Mouse (Mus musculus) embryonic facial prominence, embryonic 12.5 days (tissue): ENCODE results near the gene Ptcra. TPM values are rescaled to one million over a fixed set of nuclear protein-coding genes. Genes with fewer than 3 reads are reported as not detected.

Source experiments
- ATAC-seq: fragments of 200-750 bp; cut with Nextera tagmentation; 2 replicates; pipeline ENCODE4 v1.8.0; 2017; ENCODE audit not compliant: insufficient number of reproducible peaks, insufficient read depth, low FRiP score, low TSS enrichment
- H3K27ac ChIP-seq: fragments of 300-500 bp; sonication (generic); 2 replicates; pipeline ENCODE4 v1.5.1; 2016; ENCODE audit warnings: mild to moderate bottlenecking
- H3K27me3 ChIP-seq: fragments of 300-500 bp; sonication (generic); 2 replicates; pipeline ENCODE4 v1.6.1; 2016; ENCODE audit warnings: mild to moderate bottlenecking, moderate library complexity
- H3K36me3 ChIP-seq: fragments of 300-500 bp; sonication (generic); 2 replicates; pipeline ENCODE4 v1.6.1; 2016; ENCODE audit warnings: mild to moderate bottlenecking
- H3K4me1 ChIP-seq: fragments of 300-500 bp; sonication (generic); 2 replicates; pipeline ENCODE4 v1.6.1; 2016
- H3K4me2 ChIP-seq: fragments of 300-500 bp; sonication (generic); replicated peaks from 2 replicates; pipeline ENCODE4 v1.6.1; 2016; ENCODE audit warnings: mild to moderate bottlenecking, moderate library complexity
- H3K4me3 ChIP-seq: fragments of 300-500 bp; sonication (generic); 2 replicates; pipeline ENCODE4 v1.5.1; 2016; ENCODE audit warnings: mild to moderate bottlenecking
- H3K9ac ChIP-seq: fragments of 300-500 bp; sonication (generic); 2 replicates; pipeline ENCODE4 v1.6.1; 2016; ENCODE audit warnings: mild to moderate bottlenecking, moderate library complexity
- H3K9me3 ChIP-seq: fragments of 300-500 bp; sonication (generic); 2 replicates; pipeline ENCODE4 v1.6.1; 2016; ENCODE audit warnings: mild to moderate bottlenecking, moderate library complexity
- WGBS: fragments of 180-500 bp; shearing (Covaris S2); methylation state at CpG from one replicate; pipeline ENCODE4 v1.1.7; 2016; 5-methylcytosine and 5-hydroxymethylcytosine counted together
- polyA plus RNA-seq: library from polyadenylated mRNA; unstranded; fragments of >200 nt; fragmentation: Nextera tagmentation; extraction: Ambion mirVana; gene quantifications from 2 replicates; pipeline ENCODE4 v1.2.1, GENCODE M21; 2016

The Ptcra gene
- polyA plus RNA-seq, 1 experiment from 2014 or later = 0.41 TPM

DNA sequence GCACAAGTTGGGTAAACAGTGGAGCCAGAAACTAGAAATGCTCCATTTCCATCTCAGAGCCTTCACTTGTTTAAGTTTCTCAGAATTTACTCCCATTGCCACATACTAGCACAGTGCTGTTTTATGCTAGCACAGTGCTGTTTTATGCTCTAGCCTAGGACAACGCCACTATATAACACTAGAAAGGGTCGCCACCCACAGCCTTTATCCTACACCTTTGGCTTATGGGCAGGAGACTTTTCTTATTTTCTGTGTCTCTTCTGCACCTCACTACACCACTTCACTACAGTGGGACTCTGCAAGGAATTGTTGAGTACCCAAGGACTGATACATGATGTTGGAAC, 19.7 kb upstream of the Ptcra start:
- Histone ChIP-seq H3K27me3 (no peaks in the 10 kb centered on the region), H3K4me1 (peaks cover 6% of the 10 kb centered on the region), H3K4me3 (peak overlapping the region; percentile 68), H3K4me2 (peak overlapping the region; percentile 66), H3K27ac (peak overlapping the region; percentile 86; the same call in 1 of the 2 replicates), H3K9ac (no peak overlapping the region), H3K36me3 (peaks cover 24% of the 10 kb centered on the region), H3K9me3 (no peaks in the 10 kb centered on the region)
- ATAC-seq = no peak
- WGBS = 72% methylated on average over 2 of the region's 2 CpGs

DNA sequence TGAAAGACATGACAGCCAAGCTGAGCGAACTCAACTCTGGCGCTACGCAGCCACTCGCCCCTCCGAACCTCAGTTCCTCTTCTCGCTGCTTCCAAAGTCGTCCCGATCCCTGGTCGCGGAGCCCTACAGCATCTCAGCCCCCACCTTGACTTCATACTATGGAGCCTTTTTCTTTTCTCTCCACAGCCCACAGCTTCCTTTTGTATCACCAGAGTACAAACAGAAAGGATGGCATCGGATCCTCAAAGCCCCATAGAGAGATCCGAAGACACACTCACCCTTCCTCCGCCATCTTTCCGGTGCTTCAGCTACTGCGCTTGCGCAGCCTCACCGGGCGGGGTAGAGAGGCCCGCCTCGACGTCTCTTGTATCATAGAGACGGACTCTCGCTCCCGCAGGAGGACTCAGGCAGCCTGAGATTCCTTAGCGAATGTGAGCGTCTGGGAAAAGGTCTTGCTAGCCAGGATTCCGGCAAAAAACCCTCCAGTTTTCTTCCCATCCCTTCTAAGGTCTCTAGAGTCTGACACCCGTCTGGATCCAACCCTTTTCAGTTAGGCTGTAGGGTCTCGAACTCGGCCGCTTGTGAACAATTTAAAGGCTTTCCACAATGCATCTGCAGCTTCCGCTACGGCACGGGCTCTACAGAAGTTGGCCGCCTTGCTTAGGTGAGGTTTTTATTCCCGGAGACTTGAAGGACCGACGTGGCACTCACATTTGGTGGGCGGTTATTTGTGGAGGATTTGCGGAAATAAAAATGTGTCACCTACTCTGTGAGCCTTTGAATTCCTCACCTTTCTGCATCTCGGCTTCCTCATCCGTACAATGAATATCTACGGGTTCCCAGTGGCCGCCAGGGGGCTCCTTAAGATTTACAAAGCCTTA, 19.1 kb upstream of the Ptcra start, which contains the start of gene Rpl7l1:
Gene Rpl7l1, minus strand, starts transcription at position 332 of the 881 bp plus-strand sequence.
- Histone ChIP-seq H3K4me1 (peaks cover 6% of the 10 kb centered on the region), H3K27ac (peak within 1 kb of the TSS; percentile 86), H3K4me3 (peak within 1 kb of the TSS; percentile 68), H3K27me3 (no peaks in the 10 kb centered on the region), H3K9me3 (no peaks in the 10 kb centered on the region), H3K9ac (peak within 1 kb of the TSS; percentile 78), H3K36me3 (peaks cover 31% of the 10 kb centered on the region), H3K4me2 (peak within 1 kb of the TSS; percentile 66)
- under 1% methylated on average over 44 of the region's 44 CpGs for WGBS
- ATAC-seq = peak; percentile 89

DNA sequence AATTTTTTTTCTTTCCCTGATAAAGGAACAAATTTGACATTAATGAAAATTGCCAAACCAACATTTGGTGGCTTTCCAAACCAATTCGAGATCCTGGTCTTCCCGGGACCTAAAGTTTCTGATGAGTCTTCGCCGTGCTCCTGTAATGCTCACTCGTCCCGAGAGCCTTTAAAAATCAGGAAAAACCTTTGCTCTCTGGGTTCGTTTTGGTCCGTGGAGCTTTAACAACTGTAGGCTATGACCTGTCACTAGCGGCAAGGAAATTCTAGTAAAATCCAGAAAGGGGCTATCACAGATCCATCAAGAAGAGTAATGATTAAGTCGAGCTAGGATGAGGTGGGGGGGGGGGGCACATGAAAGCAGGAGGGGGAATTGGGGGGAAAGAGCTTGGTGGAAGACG, 18.4 kb upstream of the Ptcra start:
- 5% methylated on average over 11 of the region's 11 CpGs for WGBS
- peak overlapping the region; percentile 86 for H3K27ac ChIP-seq
- H3K9me3 ChIP-seq = no peaks in the 10 kb centered on the region
- H3K36me3 ChIP-seq = peaks cover 37% of the 10 kb centered on the region
- H3K4me1 ChIP-seq = peaks cover 6% of the 10 kb centered on the region
- peak overlapping the region; percentile 78 for H3K9ac ChIP-seq
- ATAC-seq = no peak
- no peaks in the 10 kb centered on the region for H3K27me3 ChIP-seq
- H3K4me2 ChIP-seq = peak overlapping the region; percentile 66
- peak overlapping the region; percentile 68 for H3K4me3 ChIP-seq

DNA sequence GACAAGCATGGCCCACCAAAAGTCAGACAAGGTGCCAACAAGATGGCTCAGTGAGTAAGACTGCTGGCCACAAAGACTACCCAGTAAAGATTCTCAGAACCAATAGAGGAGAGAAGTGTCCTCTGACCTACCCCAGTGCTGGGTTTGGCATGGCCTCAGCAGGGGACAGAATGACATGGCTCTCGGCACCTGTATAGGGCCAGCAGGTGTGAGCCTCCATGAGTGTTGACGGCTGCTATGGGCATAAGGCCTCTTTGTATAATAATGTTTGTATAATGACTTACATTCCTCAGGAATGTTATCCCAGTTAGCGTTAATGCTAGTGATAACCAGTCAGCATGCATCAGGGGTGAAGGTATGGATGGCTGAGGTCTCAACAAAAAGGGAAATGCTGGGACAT, 12.6 kb upstream of the Ptcra start:
- peaks cover 66% of the 10 kb centered on the region for H3K36me3 ChIP-seq
- H3K27ac ChIP-seq = no peak overlapping the region
- peaks cover 15% of the 10 kb centered on the region for H3K4me1 ChIP-seq
- H3K4me3 ChIP-seq = no peak overlapping the region
- H3K4me2 ChIP-seq = no peak overlapping the region
- H3K9ac ChIP-seq = no peak overlapping the region
- WGBS = 81% methylated on average over 3 of the region's 3 CpGs
- H3K9me3 ChIP-seq = no peaks in the 10 kb centered on the region
- H3K27me3 ChIP-seq = no peaks in the 10 kb centered on the region
- ATAC-seq = no peak

DNA sequence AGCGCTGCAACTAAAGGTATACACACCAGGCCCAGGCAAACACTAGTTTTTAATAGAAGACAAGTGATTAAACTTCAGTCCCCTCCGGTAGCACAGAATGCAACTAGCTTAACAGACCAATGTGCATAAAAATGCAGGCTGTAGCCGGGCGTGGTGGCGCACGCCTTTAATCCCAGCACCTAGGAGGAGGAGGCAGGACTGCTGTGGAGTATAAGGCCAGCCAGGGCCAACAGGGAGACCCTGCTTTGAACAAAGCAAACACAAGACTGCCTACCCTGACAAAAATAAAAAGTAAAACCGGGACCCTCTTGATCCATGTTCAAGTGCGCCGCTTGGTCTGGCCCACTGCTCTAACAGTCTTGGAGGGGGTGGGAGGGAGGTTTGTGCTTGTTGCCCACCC, 11.6 kb upstream of the Ptcra start:
- Histone ChIP-seq H3K9ac (no peak overlapping the region), H3K4me3 (no peak overlapping the region), H3K4me2 (no peak overlapping the region), H3K4me1 (peaks cover 14% of the 10 kb centered on the region; the same call in 1 of the 2 replicates), H3K27me3 (no peaks in the 10 kb centered on the region), H3K9me3 (no peaks in the 10 kb centered on the region), H3K36me3 (peaks cover 59% of the 10 kb centered on the region), H3K27ac (no peak overlapping the region)
- ATAC-seq = no peak
- WGBS = 94% methylated on average over 9 of the region's 9 CpGs

DNA sequence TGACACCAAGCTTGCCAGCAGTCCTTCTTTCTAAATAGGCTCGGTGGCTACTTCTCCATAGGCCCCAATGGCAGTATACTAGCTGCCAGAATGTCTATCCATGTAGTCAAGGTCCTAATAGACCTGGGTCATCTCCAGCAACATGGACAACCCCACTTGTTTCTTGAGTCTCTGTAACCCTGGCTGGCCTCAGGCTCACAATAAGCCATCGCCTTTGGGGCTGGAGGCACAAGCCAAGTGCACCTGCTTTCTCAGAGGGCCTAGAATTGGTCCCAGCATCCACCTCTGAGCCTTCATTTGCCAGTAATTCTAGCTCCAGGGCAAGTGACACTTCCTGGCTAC, 10.6 kb upstream of the Ptcra start:
- peaks cover 14% of the 10 kb centered on the region; the same call in 1 of the 2 replicates for H3K4me1 ChIP-seq
- no peak overlapping the region for H3K27ac ChIP-seq
- peak overlapping the region; percentile 74 for H3K4me2 ChIP-seq
- no peaks in the 10 kb centered on the region for H3K9me3 ChIP-seq
- H3K9ac ChIP-seq = 0 out of 2 replicates have a peak overlapping the region, but pooled peaks have one; percentile 30
- WGBS = 44% methylated on average over 2 of the region's 2 CpGs
- peak overlapping the region; percentile 68; the same call in 1 of the 2 replicates for H3K4me3 ChIP-seq
- no peak for ATAC-seq
- H3K36me3 ChIP-seq = peaks cover 51% of the 10 kb centered on the region
- H3K27me3 ChIP-seq = no peaks in the 10 kb centered on the region

DNA sequence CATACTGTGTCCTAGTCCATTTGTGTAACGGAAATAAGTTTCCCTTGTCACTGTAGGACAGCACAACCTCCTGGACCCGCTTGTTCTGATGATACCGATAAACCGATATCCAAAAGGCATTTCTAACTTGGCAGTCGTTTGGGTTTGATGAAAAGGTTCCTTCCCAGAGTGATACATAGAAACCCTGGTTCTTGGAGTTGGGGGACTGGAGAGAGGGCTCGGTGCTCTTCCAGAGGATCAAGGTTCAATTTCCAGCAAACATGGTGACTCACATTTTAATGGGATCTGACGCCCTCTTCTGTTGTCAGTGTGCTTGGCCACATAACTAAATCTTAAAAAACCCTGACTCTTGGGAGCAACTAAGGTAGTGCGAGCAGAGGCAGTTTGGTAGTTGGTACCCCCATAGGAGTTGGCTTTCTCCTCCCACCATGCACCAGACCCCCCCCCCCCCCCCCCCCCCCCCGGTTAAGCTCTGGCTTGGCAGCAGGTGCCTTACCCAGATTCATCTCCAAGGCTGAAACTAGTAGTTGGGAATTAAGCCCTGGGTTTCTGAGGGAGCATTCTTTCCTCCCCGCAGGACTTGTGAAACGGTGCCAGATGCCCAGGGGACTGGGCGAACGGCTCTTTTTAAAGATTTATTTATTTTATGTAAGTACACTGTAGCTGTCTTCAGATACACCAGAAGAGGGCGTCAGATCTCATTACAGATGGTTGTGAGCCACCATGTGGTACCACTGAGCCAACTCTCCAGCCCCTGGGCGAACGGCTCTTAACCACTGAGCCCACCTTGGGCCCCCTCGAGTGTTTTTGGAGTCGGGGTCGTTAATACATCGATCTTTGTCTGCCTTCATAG, 10.0 kb upstream of the Ptcra start:
- Histone ChIP-seq H3K9ac (peak overlapping the region; percentile 69), H3K27ac (peak overlapping the region; percentile 79)
- WGBS = 11% methylated on average over 19 of the region's 20 CpGs

DNA sequence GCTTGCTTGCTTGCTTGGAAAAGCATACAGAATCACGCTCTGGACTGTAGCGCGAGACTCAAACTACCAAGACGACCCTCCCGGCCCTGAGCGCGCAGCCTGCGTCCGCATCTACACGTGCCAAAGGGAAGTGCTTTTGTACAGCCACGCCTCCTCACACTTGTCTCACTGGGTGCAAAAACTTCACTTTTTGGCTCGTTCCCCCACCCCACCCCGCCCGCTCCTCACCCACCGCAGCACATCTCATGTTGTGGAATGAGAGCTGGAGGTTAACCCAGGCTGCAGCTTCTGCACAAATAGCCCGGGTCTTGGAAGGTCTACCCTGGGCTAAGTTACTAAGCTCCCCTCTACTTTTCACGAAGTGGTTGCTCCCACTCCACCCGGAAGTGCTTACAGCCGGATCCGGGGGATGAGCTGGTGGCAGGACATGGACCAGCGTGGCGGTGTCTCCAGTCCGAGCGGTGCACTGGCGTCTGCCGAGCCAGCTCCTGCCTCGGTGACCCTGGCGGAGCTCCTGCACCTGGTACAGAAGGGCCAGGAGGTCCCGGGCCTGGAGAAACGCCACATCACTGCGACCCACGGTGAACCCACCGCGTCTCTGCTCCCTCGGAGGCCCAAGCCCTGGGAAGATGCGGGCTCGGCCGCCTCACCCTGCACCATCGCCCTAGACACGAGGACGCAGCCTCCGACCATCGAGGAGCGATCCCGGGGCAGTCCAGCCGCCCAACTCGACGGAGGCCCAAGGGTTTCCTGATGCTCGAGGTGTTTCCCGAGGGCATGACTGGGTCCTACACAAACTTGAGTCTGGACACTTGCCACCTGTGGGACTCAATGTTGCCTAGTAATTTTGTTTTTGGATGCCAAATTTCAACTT, 9.1 kb upstream of the Ptcra start, which contains the start of gene 2310039H08Rik:
Gene 2310039H08Rik, plus strand, starts transcription at position 232 of the 874 bp plus-strand sequence.
- under 1% methylated on average over 50 of the region's 50 CpGs for WGBS
- Histone ChIP-seq H3K36me3 (peaks cover 36% of the 10 kb centered on the region), H3K9ac (peak within 1 kb of the TSS; percentile 69), H3K4me1 (peaks cover 14% of the 10 kb centered on the region; the same call in 1 of the 2 replicates), H3K4me2 (peak within 1 kb of the TSS; percentile 74), H3K27me3 (no peaks in the 10 kb centered on the region), H3K9me3 (no peaks in the 10 kb centered on the region), H3K27ac (peak within 1 kb of the TSS; percentile 79), H3K4me3 (peak within 1 kb of the TSS; percentile 68)
- ATAC-seq = peak; percentile 83

More for the DNA sequence above, 10.0 kb upstream of the Ptcra start:
- Histone ChIP-seq H3K4me2 (peak overlapping the region; percentile 74), H3K9me3 (no peaks in the 10 kb centered on the region), H3K27me3 (no peaks in the 10 kb centered on the region), H3K4me3 (peak overlapping the region; percentile 68), H3K4me1 (peaks cover 14% of the 10 kb centered on the region; the same call in 1 of the 2 replicates), H3K36me3 (peaks cover 45% of the 10 kb centered on the region)
- ATAC-seq = no peak

DNA sequence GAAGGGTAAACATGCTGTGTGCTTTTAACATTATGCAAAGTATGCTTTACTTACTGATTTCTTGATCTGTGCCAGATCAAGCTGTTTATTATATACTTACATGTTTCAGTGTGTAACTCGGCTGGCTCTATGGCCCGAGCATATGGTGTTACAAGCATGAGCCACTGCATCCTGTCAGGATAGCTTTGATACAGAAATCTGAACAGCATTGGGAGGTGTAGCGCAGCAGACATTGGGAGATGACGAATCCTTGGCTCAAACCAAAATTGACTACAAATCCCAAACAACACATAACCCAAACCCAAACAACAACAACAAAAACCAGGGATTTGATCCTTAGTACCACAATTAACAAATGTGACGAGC, 8.5 kb upstream of the Ptcra start:
- H3K4me2 ChIP-seq = peak overlapping the region; percentile 74
- no peaks in the 10 kb centered on the region for H3K27me3 ChIP-seq
- H3K36me3 ChIP-seq = peaks cover 30% of the 10 kb centered on the region
- ATAC-seq = no peak
- H3K9me3 ChIP-seq = no peaks in the 10 kb centered on the region
- peaks cover 14% of the 10 kb centered on the region; the same call in 1 of the 2 replicates for H3K4me1 ChIP-seq
- H3K27ac ChIP-seq = peak overlapping the region; percentile 79
- peak overlapping the region; percentile 69 for H3K9ac ChIP-seq
- WGBS = 5% methylated on average over 5 of the region's 5 CpGs
- H3K4me3 ChIP-seq = peak overlapping the region; percentile 68

DNA sequence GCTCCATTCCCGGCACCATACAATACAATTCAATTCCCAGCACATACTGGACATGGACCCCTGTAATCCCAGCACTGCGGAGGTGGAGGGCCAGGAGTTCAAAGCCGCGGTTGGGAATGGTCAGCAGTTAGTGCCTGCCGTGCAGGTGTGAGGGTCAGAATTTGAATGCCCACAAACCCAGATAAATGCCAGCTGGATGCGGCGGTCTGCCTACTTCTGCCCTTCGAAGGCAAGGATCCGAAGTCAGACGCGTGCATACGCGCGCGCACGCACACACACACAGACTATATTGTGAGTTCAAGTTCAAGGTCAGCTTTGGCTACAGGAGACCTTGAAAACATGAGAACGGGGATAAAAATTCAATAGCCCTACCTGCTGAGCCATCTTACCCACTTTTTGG, 8.1 kb upstream of the Ptcra start:
- H3K9ac ChIP-seq = peak overlapping the region; percentile 69
- H3K9me3 ChIP-seq = no peaks in the 10 kb centered on the region
- 65% methylated on average over 17 of the region's 17 CpGs for WGBS
- peaks cover 14% of the 10 kb centered on the region; the same call in 1 of the 2 replicates for H3K4me1 ChIP-seq
- H3K27me3 ChIP-seq = no peaks in the 10 kb centered on the region
- peak overlapping the region; percentile 79; the same call in 1 of the 2 replicates for H3K27ac ChIP-seq
- no peak for ATAC-seq
- H3K4me3 ChIP-seq = peak overlapping the region; percentile 68
- H3K36me3 ChIP-seq = peaks cover 27% of the 10 kb centered on the region
- H3K4me2 ChIP-seq = peak overlapping the region; percentile 74

DNA sequence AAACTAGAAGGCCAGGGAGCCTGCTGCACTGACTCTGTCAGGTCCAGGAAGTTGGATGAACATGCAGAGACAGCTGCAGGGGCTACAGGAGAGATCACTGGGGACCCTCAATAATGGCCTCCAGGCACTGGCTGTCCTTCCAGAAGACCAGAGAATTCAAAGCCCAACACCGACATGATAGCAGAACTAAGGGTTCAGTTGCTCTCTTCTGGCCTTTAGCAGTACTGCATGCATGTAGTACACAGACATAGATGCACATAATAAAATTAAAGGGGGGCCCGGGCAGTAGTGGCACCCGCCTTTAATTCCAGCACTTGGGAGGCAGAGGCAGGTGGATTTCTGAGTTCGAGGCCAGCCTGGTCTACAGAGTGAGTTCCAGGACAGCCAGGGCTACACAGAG, 7.5 kb upstream of the Ptcra start:
- Histone ChIP-seq H3K4me2 (no peak overlapping the region), H3K27ac (no peak overlapping the region), H3K36me3 (peaks cover 21% of the 10 kb centered on the region), H3K9ac (no peak overlapping the region), H3K4me3 (no peak overlapping the region), H3K27me3 (no peaks in the 10 kb centered on the region), H3K9me3 (no peaks in the 10 kb centered on the region), H3K4me1 (peaks cover 14% of the 10 kb centered on the region; the same call in 1 of the 2 replicates)
- WGBS = 87% methylated on average over 4 of the region's 4 CpGs
- no peak for ATAC-seq
